Mouse (Mus musculus) MEL (cell line): ENCODE measurements around the gene Gys1. TPM values are rescaled to one million over a fixed set of nuclear protein-coding genes. Genes with fewer than 3 reads are reported as not detected.
A peak's percentile ranks its signal among the peaks of the same experiment; 100 is the strongest.

Experiments used
- DNase-seq: peaks from one replicate; pipeline ENCODE4 v3.0.0; 2011; ENCODE audit warnings: low read depth, low spot score
- H3K27ac ChIP-seq: 2 replicates; pipeline ENCODE4 v1.5.1; 2012; ENCODE audit warnings: low read depth, mild to moderate bottlenecking, control low read depth, low read length, moderate library complexity; ENCODE audit not compliant: control insufficient read depth
- H3K27me3 ChIP-seq, 2 experiments: fragments of 150-350 bp in 1 of 2; sonication (generic) in 1 of 2; 2 replicates each; pipeline ENCODE4 v1.6.1; 2012; ENCODE audit warnings: low read length in 2 of 2, mild to moderate bottlenecking in 2 of 2, improper control_type of control experiment in 1 of 2, moderate library complexity in 1 of 2; ENCODE audit not compliant: insufficient read depth in 2 of 2, control insufficient read depth in 1 of 2
- H3K36me3 ChIP-seq, 2 experiments: 2 replicates each; pipeline ENCODE4 v1.6.1; 2012 to 2014; ENCODE audit warnings: low read length in 2 of 2, improper control_type of control experiment in 1 of 2, inconsistent platforms in 1 of 2, mild to moderate bottlenecking in 1 of 2; ENCODE audit not compliant: insufficient read depth in 2 of 2, control insufficient read depth in 1 of 2
- H3K4me1 ChIP-seq, 2 experiments: fragments of 150-350 bp in 1 of 2; sonication (generic) in 1 of 2; 2 replicates each; pipeline ENCODE4 v1.6.1; 2012; ENCODE audit warnings: low read length in 2 of 2, improper control_type of control experiment in 1 of 2, mild to moderate bottlenecking in 1 of 2; ENCODE audit not compliant: insufficient read depth in 2 of 2, control insufficient read depth in 1 of 2
- H3K4me3 ChIP-seq, 2 experiments: fragments of 150-350 bp in 1 of 2; sonication (generic) in 1 of 2; 2 replicates each; pipeline ENCODE4 v1.5.1; 2012; ENCODE audit warnings: low read depth in 2 of 2, low read length in 2 of 2, mild to moderate bottlenecking in 2 of 2, moderate library complexity in 2 of 2, control low read depth in 1 of 2, improper control_type of control experiment in 1 of 2; ENCODE audit not compliant: control insufficient read depth in 1 of 2, insufficient read depth in 1 of 2
- H3K79me2 ChIP-seq: 2 replicates; pipeline ENCODE4 v1.6.1; 2012; ENCODE audit warnings: mild to moderate bottlenecking, low read length, moderate library complexity; ENCODE audit not compliant: control insufficient read depth, poor library complexity, insufficient read depth
- H3K9ac ChIP-seq: 2 replicates; pipeline ENCODE4 v1.6.1; 2012; ENCODE audit warnings: low read depth, mild to moderate bottlenecking, control low read depth, low read length, moderate library complexity; ENCODE audit not compliant: control insufficient read depth, poor library complexity, severe bottlenecking
- H3K9me3 ChIP-seq: fragments of 150-350 bp; sonication (generic); replicated peaks from 2 replicates; pipeline ENCODE4 v1.6.1; 2012; ENCODE audit warnings: mild to moderate bottlenecking, low read length, improper control_type of control experiment, moderate library complexity; ENCODE audit not compliant: insufficient read depth
- BHLHE40 ChIP-seq: IDR thresholded peaks from 2 replicates; pipeline ENCODE4 v1.6.1; 2012; ENCODE audit warnings: low read depth, mild to moderate bottlenecking, inconsistent platforms, low read length, improper control_type of control experiment, borderline replicate concordance
- CHD1 ChIP-seq: IDR thresholded peaks from 2 replicates; pipeline ENCODE4 v1.6.1; 2012; ENCODE audit warnings: low read depth, mild to moderate bottlenecking, inconsistent platforms, low read length, improper control_type of control experiment
- CHD2 ChIP-seq: IDR thresholded peaks from 2 replicates; pipeline ENCODE4 v1.6.1; 2011; ENCODE audit warnings: low read length, improper control_type of control experiment
- CTCF ChIP-seq, 3 experiments: IDR thresholded peaks in 2 of 3; conservative IDR thresholded peaks in 1 of 3; 2 replicates each; pipeline ENCODE4 v1.5.1; 2011 to 2012; ENCODE audit warnings: low read length in 3 of 3, low read depth in 2 of 3, mild to moderate bottlenecking in 2 of 3, improper control_type of control experiment in 1 of 3, inconsistent platforms in 1 of 3, mixed read lengths in 1 of 3, moderate library complexity in 1 of 3; ENCODE audit not compliant: control insufficient read depth in 1 of 3, insufficient read depth in 1 of 3, poor library complexity in 1 of 3, severe bottlenecking in 1 of 3
- E2F4 ChIP-seq: IDR thresholded peaks from 2 replicates; pipeline ENCODE4 v1.6.1; 2011; ENCODE audit warnings: low read depth, low read length, improper control_type of control experiment, borderline replicate concordance
- ELF1 ChIP-seq: IDR thresholded peaks from 2 replicates; pipeline ENCODE4 v1.6.1; 2014; ENCODE audit warnings: low read depth, mild to moderate bottlenecking, inconsistent platforms, low read length, improper control_type of control experiment, moderate library complexity
- EP300 ChIP-seq, 2 experiments: IDR thresholded peaks; 2 replicates each; pipeline ENCODE4 v1.6.1; 2011; ENCODE audit warnings: improper control_type of control experiment in 2 of 2, low read length in 2 of 2, low read depth in 1 of 2, mild to moderate bottlenecking in 1 of 2
- ETS1 ChIP-seq: IDR thresholded peaks from 2 replicates; pipeline ENCODE4 v1.6.1; 2012; ENCODE audit warnings: low read depth, mild to moderate bottlenecking, inconsistent platforms, low read length, improper control_type of control experiment, moderate library complexity
- GABPA ChIP-seq: IDR thresholded peaks from 2 replicates; pipeline ENCODE4 v1.6.1; 2012; ENCODE audit warnings: low read depth, mild to moderate bottlenecking, inconsistent platforms, low read length, improper control_type of control experiment, moderate library complexity
- GATA1 ChIP-seq: IDR thresholded peaks from 2 replicates; pipeline ENCODE4 v1.6.1; 2011; ENCODE audit warnings: low read depth, low read length, improper control_type of control experiment
- JUND ChIP-seq: IDR thresholded peaks from 2 replicates; pipeline ENCODE4 v1.6.1; 2011; ENCODE audit warnings: low read depth, mild to moderate bottlenecking, improper control_type of control experiment, low read length
- KAT2A ChIP-seq: conservative IDR thresholded peaks from 2 replicates; pipeline ENCODE4 v1.6.1; 2012; ENCODE audit warnings: low read depth, low read length, improper control_type of control experiment, inconsistent platforms
- MAFK ChIP-seq: IDR thresholded peaks from 2 replicates; pipeline ENCODE4 v1.6.1; 2011; ENCODE audit warnings: low read depth, mild to moderate bottlenecking, low read length, improper control_type of control experiment, borderline replicate concordance
- MAX ChIP-seq: IDR thresholded peaks from 2 replicates; pipeline ENCODE4 v1.6.1; 2011; ENCODE audit warnings: low read length, improper control_type of control experiment
- MAZ ChIP-seq: IDR thresholded peaks from 2 replicates; pipeline ENCODE4 v1.6.1; 2012; ENCODE audit warnings: low read depth, mild to moderate bottlenecking, inconsistent platforms, low read length, improper control_type of control experiment
- MEF2A ChIP-seq: IDR thresholded peaks from 2 replicates; pipeline ENCODE4 v1.6.1; 2014; ENCODE audit warnings: low read depth, mild to moderate bottlenecking, inconsistent platforms, low read length, improper control_type of control experiment; ENCODE audit not compliant: poor library complexity, insufficient replicate concordance, severe bottlenecking; ENCODE audit errors: extremely low read depth
- MXI1 ChIP-seq: IDR thresholded peaks from 2 replicates; pipeline ENCODE4 v1.6.1; 2011; ENCODE audit warnings: mild to moderate bottlenecking, low read depth, low read length, improper control_type of control experiment
- MYB ChIP-seq: IDR thresholded peaks from 2 replicates; pipeline ENCODE4 v1.6.1; 2011; ENCODE audit warnings: mild to moderate bottlenecking, low read depth, low read length, improper control_type of control experiment
- MYC ChIP-seq: IDR thresholded peaks from 2 replicates; pipeline ENCODE4 v1.6.1; 2011; ENCODE audit warnings: low read depth, mild to moderate bottlenecking, low read length, improper control_type of control experiment, moderate library complexity
- NELFE ChIP-seq: IDR thresholded peaks from 2 replicates; pipeline ENCODE4 v1.6.1; 2011; ENCODE audit warnings: low read depth, low read length, improper control_type of control experiment
- NRF1 ChIP-seq: IDR thresholded peaks from 2 replicates; pipeline ENCODE4 v1.6.1; 2014; ENCODE audit warnings: low read depth, mild to moderate bottlenecking, inconsistent platforms, low read length, improper control_type of control experiment, moderate library complexity; ENCODE audit not compliant: poor library complexity, insufficient read depth, severe bottlenecking
- POLR2A ChIP-seq, 2 experiments: IDR thresholded peaks; 2 replicates each; pipeline ENCODE4 v1.6.1; 2011 to 2012; ENCODE audit warnings: low read length in 2 of 2, mild to moderate bottlenecking in 2 of 2, control low read depth in 1 of 2, improper control_type of control experiment in 1 of 2, low read depth in 1 of 2, moderate library complexity in 1 of 2; ENCODE audit not compliant: control insufficient read depth in 1 of 2, insufficient read depth in 1 of 2, poor library complexity in 1 of 2
- POLR2AphosphoS2 ChIP-seq: IDR thresholded peaks from 2 replicates; pipeline ENCODE4 v1.6.1; 2011; ENCODE audit warnings: low read length, improper control_type of control experiment
- RAD21 ChIP-seq: IDR thresholded peaks from 2 replicates; pipeline ENCODE4 v1.6.1; 2011; ENCODE audit warnings: mild to moderate bottlenecking, low read depth, low read length, improper control_type of control experiment
- SIN3A ChIP-seq: IDR thresholded peaks from 2 replicates; pipeline ENCODE4 v1.6.1; 2012; ENCODE audit warnings: low read length, improper control_type of control experiment, inconsistent platforms
- SMC3 ChIP-seq: IDR thresholded peaks from 2 replicates; pipeline ENCODE4 v1.6.1; 2011; ENCODE audit warnings: low read depth, low read length, improper control_type of control experiment
- TBP ChIP-seq: IDR thresholded peaks from 2 replicates; pipeline ENCODE4 v1.8.0; 2011; ENCODE audit warnings: low read depth, low read length, improper control_type of control experiment
- TCF12 ChIP-seq: IDR thresholded peaks from 2 replicates; pipeline ENCODE4 v1.6.1; 2014; ENCODE audit warnings: low read depth, mild to moderate bottlenecking, inconsistent platforms, low read length, improper control_type of control experiment, moderate library complexity
- USF1 ChIP-seq: IDR thresholded peaks from 2 replicates; pipeline ENCODE4 v1.6.1; 2014; ENCODE audit warnings: low read depth, mild to moderate bottlenecking, inconsistent platforms, low read length, improper control_type of control experiment, moderate library complexity
- ZC3H11A ChIP-seq: IDR thresholded peaks from 2 replicates; pipeline ENCODE4 v1.6.1; 2012; ENCODE audit warnings: low read depth, mild to moderate bottlenecking, inconsistent platforms, low read length, improper control_type of control experiment
- ZMIZ1 ChIP-seq: IDR thresholded peaks from 2 replicates; pipeline ENCODE4 v1.6.1; 2012; ENCODE audit warnings: low read depth, mild to moderate bottlenecking, inconsistent platforms, low read length, improper control_type of control experiment, moderate library complexity
- ZNF384 ChIP-seq: IDR thresholded peaks from 2 replicates; pipeline ENCODE4 v1.6.1; 2012; ENCODE audit warnings: low read depth, mild to moderate bottlenecking, inconsistent platforms, low read length, improper control_type of control experiment
- polyA plus RNA-seq, 2 experiments: library from polyadenylated mRNA; stranded (reverse) in 1 of 2; unstranded in 1 of 2; fragments of >175 nt in 1 of 2; fragments of >200 nt in 1 of 2; gene quantifications; 2 replicates each; pipeline versions ENCODE4 v1.2.1 to v1.2.4; 2012; ENCODE audit warnings: low replicate concordance in 2 of 2, low read depth in 1 of 2; ENCODE audit not compliant: insufficient read length in 2 of 2, insufficient read depth in 1 of 2, missing spikeins in 1 of 2
- total RNA-seq: library from RNA; depleted of rRNA; stranded (reverse); fragments of 300-350 nt; gene quantifications from 2 replicates; pipeline ENCODE4 v1.2.3, GENCODE M21; 2012

Gys1 gene
- total and polyA plus RNA-seq, 3 experiments: 12.8 to 46.9 TPM; not detected in 1

DNA sequence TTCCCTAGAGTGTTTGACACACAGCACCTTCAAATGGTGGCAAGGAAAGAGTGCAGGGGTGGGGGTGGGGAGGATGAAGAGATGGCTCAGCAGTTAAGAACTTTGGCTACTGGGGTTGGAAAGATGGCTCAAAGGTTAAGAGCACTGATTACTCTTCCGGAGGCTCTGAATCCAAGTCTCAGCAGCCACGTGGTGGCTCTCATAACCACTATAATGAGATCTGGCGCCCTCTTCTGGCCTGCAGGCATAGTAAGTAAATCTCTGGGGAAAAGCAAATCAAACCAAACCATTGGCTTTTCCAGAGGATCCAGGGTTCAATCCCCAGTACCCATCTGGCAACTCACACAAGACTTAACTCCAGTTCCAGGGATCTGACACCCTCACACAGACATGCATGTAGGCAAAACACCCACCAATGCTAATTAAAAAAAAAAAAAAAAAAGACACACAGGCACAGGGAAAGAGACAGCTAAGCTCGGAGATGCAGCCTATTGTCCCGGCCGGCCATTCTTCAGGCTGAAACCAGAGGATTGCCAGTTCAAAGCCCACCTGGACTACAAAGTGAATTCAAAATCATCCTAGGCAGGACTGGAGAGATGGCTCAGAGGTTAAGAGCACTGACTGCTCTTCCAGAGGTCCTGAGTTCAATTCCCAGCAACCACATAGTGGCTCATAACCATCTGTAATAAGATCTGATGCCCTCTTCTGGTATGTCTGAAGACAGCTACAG is 30.9 kb upstream of the Gys1 start (continued):
- peak; percentile 60 for TF ChIP-seq RAD21

DNA sequence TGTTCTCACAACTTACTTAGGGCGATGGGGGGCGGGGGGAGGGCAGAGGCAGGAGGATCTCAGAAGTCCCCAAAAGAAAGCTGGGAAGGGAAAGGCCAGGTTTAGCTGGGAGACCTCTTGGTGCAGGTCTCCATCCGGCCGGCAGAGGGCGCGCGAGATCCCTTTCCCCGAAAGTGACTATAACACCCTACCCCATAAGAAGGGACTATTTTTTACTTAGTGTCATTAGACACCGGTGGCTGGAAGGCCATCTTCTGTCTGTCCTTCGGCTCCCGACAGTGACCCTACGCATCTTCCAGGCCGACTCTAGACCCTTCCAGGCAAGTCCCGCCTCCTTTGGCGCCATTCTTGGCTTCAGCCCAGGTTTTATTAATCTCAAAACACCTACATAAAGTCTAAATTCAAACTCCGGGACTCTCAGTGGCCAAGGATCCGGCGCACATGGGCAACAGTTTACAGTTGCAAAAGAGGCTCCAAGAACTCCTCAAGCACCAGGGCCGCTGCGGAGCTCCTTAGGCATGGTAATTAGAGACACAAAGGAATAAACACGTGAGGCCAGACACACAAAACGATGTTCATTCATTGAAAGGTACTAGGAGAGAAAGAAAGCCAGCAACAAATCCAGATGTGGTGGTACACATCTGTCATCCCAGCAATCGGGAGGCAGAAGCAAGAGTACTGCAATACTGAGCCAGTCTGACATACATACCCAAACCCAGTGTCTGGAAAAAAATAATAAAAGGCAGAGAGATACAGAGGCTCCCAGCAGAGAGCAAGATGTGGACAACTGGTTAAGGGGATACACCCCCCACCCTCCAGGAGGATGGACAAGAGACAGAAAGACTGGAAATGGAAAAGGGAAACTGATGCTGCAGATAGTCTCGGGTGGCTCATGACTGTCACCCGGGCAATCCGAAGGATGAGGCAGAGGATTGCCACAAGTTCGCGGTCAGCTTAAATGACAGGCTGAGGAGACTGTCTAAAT is 29.3 kb upstream of the Gys1 start, which contains the start of gene Kcna7:
Kcna7 (plus strand) TSS at position 563 of the 985 bp plus-strand sequence.
- Histone ChIP-seq H3K4me1 (peaks cover 0 to 3% of the 10 kb centered on the region in 2 experiments; a peak in 1 of 4 replicates), H3K36me3 (no peaks in the 10 kb centered on the region), H3K79me2 (no peaks in the 10 kb centered on the region), H3K27ac (peak within 1 kb of the TSS; percentile 12; the same call in 1 of the 2 replicates), H3K9me3 (no peaks in the 10 kb centered on the region), H3K27me3 (no peaks in the 10 kb centered on the region; a peak in 1 of 4 replicates), H3K9ac (peak within 1 kb of the TSS; percentile 57), H3K4me3 (peak within 1 kb of the TSS; percentile 46 to 48)
- DNase-seq: peak; percentile 75
- TF ChIP-seq EP300 (IDR thresholded peaks at IDR 0.05; ENCODE audit: low read depth in 1 of 2, low read length in 2 of 2): no peak
- TF ChIP-seq JUND: no peak
- no peak for TF ChIP-seq MAX
- peak; percentile 54 for TF ChIP-seq RAD21
- peak; percentile 45; the same call in 1 of the 2 replicates for TF ChIP-seq NELFE
- TF ChIP-seq TBP: no peak
- no peak for TF ChIP-seq E2F4
- TF ChIP-seq ZMIZ1: 0 out of 2 replicates have a peak, but pooled peaks have one; percentile 36
- TF ChIP-seq GABPA: no peak
- TF ChIP-seq MEF2A: no peak
- peak; percentile 80 for TF ChIP-seq SMC3
- TF ChIP-seq TCF12: no peak
- 0 out of 2 replicates have a peak, but pooled peaks have one; percentile 26 for TF ChIP-seq MYC
- TF ChIP-seq ELF1: no peak
- TF ChIP-seq GATA1: no peak
- TF ChIP-seq KAT2A: no peak
- TF ChIP-seq ZC3H11A: peak; percentile 38
- no peak for TF ChIP-seq BHLHE40
- peak; percentile 36; the same call in 1 of the 2 replicates for TF ChIP-seq SIN3A
- no peak for TF ChIP-seq CHD1
- TF ChIP-seq MAZ: peak; percentile 44; the same call in 1 of the 2 replicates
- no peak for TF ChIP-seq USF1
- no peak for TF ChIP-seq ZNF384
- TF ChIP-seq NRF1: 0 out of 2 replicates have a peak, but pooled peaks have one; percentile 10
- TF ChIP-seq MXI1: 0 out of 2 replicates have a peak, but pooled peaks have one; percentile 33
- TF ChIP-seq CHD2: no peak
- no peak for TF ChIP-seq MAFK
- peak; percentile 89 to 95 (median 91) for TF ChIP-seq CTCF (IDR thresholded peaks at IDR 0.05 in 2 of 3, conservative IDR thresholded peaks at IDR 0.05 in 1 of 3; ENCODE audit: control insufficient read depth in 1 of 3, insufficient read depth in 1 of 3, low read depth in 2 of 3, low read length in 3 of 3, poor library complexity in 1 of 3, severe bottlenecking in 1 of 3)
- TF ChIP-seq MYB: no peak
- no peak for TF ChIP-seq POLR2AphosphoS2
- no peak for TF ChIP-seq ETS1
- TF ChIP-seq POLR2A (IDR thresholded peaks at IDR 0.05; ENCODE audit: control insufficient read depth in 1 of 2, insufficient read depth in 1 of 2, low read depth in 1 of 2, low read length in 2 of 2, poor library complexity in 1 of 2): peak in 1 of 2 experiments; percentile 50; a peak in 1 of 4 replicates
